Mouse (Mus musculus): ENCODE results near the gene Pomgnt1.

GRCm38 (mm10) chr4:116206531-116206930 lies 82.9 kb downstream of the Pomgnt1 start:
- TF ChIP-seq CHD1 (IDR thresholded peaks at IDR 0.05; ENCODE audit: low read depth, low read length), result no peak
- TF ChIP-seq RCOR1 (conservative IDR thresholded peaks at IDR 0.05; ENCODE audit: low read depth, low read length), result no peak
- TF ChIP-seq MAX (IDR thresholded peaks at IDR 0.05; ENCODE audit: low read length), result no peak
- TF ChIP-seq GABPA (IDR thresholded peaks at IDR 0.05; ENCODE audit: insufficient replicate concordance, low read depth, low read length), result no peak
- TF ChIP-seq ZC3H11A (IDR thresholded peaks at IDR 0.05; ENCODE audit: low read depth, low read length), result no peak
- TF ChIP-seq NELFE (IDR thresholded peaks at IDR 0.05; ENCODE audit: low read depth, low read length), result no peak

All from CH12.LX (cell line).